Mouse (Mus musculus): ENCODE measurements around the gene Igf1.

Igf1 gene

DNA sequence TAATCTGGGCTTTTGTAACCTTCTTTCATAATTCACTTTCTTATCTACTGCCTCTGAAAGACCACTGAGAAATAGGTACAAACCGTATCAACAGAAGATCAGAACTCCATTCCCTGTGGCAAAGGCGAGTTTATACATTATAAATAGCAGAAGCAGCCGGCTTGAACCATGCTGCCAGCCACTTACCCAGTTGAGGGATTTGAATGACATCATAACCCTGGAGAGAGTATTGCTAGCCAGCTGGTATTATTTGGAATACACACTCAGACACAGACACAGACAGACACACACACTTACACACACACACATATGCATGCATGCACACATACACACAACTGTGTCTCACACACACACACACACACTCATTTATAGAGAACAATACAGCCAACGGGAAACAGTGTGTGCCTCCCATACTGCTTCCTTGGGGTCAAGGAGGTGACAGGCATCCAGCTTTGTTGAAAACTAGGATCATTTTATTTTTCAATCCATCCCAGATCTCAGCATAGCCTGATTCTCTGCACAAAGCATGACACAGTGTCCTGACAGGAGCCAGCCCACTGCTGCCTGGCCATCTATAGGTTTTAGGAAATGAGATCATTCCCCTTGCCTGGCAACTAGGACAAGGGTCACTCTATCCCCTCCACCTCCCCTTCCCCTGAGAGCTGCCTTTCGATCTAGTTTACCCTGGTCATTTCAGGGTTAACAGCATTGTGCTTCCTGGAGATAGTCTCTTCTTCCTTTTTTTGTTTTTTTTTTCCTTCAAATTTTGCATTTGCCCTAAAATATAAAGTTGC, at the start of gene Igf1:
Gene Igf1 (plus strand): TSS at position 253 of the 794 bp plus-strand sequence.
- DNase-seq (ENCODE audit: low spot score in 2 of 2), result no peak

DNA sequence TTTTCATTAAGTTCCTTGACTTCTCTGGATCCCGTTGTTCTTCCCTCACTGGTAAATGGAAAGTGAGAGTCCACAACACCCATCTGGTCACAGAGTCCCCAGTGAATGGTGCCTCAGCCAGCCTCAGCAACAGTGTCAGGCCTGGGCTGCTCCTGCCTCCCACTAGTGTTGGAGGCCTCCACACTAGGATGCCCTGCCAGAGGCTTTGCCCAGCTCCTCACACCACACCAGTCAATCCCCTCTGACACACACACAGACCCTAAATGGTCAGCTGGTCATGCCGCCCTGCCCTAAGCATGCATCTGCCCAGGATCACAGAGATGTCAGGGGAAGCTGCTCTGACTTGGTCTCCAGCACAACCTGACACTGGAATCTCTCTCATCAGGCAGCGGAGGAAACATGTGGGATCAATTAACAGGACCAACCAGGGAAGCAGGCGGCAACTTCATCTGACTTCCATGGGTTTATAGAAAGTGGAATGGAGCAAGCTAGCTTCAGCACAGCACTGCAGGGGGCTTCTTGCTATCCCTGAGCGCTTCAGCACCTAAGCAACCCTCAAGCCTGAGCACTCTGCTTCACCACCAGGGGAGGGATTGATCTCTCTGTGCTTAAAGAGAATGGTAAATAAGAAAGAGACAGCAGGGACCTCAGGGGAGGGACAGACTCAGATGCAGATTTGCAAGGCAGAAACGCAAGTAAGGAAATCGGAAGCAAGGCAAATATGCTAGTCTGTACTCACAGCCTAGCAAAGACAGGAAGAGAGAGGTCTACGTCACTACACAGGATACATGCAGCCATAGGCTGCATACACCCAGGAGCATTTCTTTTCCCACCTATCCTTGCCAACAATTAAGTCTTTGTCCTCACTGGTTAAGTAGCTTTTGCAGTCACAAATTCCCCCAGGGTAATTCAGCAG, 45.6 kb upstream of the Igf1 start:
- no peak for DNase-seq (ENCODE audit: low spot score in 2 of 2)

DNA sequence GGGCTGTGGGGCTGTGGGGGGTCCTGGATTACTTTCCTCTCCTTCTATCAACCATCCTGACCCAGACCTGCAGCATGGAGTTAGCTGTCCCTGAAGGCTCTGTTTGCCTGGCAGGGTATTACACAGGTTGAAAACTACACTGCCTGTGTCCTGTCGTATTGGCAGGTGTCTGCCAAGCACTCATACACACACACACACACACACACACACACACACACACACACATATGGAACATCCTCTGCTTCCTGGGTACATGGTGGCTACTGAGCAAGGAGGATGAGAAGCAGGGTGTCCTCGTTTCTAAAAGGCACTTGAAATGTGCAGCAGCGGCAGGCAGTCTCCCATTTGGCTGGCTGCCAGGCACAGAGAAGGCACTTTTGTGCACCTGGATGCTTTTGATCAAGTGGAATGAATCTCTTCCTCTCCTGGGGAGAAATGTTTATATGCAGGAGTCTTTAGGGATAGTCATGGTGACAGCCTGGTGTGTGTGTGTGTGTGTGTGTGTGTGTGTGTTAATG, 44.9 kb upstream of the Igf1 start:
- peak in 1 of 2 experiments; percentile 14 for DNase-seq (ENCODE audit: low spot score in 2 of 2)

DNA sequence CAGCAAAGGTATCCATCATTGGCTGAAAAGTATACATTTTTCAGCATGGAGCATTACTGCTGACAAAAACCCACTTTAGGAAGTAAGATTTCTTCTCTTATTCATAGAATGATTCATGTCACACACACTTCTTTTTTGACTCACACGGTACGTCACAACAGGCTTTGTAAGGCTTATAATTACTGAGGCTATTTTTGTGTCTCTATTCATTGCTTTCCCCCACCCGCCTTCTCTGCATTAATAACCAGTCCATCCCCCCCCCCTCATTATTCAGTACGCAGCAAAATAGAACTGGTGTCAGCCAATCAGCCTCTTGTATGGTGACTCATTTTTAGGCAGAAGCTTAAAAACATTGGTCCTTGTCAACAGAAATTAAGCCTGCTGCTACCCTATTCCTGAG, 41.2 kb upstream of the Igf1 start:
- DNase-seq (ENCODE audit: low spot score in 2 of 2), result peak in 1 of 2 experiments; percentile 4

DNA sequence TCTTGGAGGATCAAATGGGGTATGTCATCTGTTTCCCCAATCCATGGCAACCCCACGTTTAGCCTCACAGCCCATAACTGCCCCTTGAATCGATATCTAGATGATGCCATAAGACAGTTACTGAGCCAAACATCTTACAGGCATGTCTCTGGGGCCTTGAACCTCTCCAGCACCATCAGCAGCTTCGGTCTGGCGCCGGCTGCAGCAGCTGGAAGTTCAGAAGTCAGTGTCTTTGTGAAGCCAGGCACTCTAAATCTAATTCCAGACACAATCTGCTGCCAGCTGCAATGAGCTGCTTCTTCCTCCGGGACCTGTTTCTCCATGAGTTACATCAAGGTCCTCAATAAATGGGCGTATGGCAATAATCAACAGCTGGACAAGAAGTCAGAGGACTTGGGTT, 40.3 kb upstream of the Igf1 start:
- DNase-seq (ENCODE audit: low spot score in 2 of 2), result no peak

DNA sequence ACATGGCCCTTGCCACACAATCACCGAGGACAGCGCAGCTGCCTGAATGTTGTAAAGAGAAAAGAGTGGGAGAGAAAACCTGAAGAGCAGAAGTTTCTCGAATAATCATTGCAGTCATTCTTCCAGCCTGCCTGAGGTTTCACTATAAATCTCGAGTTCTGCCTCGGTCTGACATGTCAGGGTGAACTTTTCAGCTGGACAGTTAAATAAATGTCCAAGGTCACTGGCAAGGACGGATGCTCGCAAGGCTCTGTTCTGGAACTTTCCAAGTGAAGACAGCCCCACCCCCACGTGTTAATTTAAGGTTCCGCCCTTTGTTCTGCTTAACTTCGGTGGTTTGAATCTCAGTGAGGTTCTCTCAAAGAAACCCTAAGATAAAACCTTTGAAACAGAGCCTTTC, 36.2 kb upstream of the Igf1 start:
- DNase-seq (ENCODE audit: low spot score in 2 of 2), result no peak

DNA sequence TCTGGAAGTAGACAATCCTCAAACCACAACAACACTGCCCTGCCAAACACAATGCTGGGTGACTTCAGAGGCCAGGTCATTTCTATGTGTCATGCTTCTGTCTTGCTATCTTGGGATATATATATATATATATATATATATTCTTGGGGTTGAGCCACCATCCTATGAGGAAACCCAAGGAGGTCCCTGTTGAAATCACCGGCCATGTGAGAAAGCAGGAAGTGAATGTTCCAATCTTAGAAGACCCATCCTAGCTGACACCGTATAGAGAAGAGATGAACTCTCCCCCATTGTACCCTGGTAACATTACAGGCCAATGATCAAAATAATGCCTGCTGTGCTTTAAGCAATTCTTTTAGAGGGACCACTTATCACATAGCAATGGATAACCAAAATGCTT, 28.1 kb upstream of the Igf1 start:
- DNase-seq (ENCODE audit: low spot score in 2 of 2), result no peak

DNA sequence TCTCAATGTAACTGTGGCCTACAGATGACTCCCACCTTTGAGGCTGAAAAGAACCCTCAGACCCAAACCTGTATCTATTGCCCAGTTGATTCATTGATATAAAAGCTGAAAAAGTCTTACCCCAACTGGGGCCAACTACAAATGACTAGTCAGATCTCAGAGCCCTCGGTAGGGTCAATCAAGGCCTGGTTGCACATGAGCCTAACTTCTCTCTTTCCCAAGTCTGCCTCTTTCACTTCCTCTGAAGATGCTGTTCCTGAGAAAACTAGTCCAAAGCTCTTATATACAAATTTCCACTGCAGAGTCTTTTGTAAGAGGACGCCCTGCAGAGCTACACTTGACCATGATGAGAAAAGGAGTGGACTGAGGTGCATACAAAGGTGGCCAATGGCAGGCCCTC, 27.4 kb upstream of the Igf1 start:
- no peak for DNase-seq (ENCODE audit: low spot score in 2 of 2)

DNA sequence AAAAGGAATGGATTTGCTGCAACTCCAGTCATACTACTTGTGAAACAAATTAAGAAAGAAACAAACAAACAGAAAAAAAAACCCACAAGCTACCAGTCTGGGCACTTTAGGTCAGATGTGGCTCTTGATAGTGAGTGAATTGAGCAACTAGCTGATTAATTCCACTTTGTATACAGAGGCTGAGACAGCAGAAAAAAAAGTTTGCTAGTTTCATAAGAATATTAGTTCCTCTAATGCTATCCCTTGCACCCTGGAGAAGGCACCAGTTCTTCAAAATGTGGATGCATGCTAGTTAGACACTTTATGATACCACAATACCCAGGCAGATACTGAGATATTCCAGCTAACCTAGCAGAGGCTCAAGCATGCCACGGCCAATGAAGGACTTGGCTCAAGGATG, 26.0 kb upstream of the Igf1 start:
- DNase-seq (ENCODE audit: low spot score in 2 of 2), result no peak

DNA sequence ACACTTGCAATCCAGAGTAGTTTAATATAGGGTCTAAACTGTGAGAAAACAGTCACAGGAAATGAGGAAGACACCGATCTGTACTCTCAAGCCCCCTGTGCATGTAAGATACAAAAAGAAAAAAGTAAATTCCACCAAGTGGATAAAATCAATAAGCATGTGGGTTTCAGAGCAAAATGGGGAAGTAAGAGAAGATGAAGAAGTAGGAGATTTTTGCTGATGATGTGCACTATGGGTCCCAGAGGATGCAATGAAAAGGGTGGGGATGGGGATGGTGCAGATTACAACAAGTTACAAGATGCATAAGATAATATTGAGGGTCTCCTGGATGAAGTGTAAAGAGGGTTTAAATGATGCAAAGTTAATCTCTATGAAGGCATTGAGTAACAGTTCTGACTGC, 18.6 kb upstream of the Igf1 start:
- no peak for DNase-seq (ENCODE audit: low spot score in 2 of 2)

DNA sequence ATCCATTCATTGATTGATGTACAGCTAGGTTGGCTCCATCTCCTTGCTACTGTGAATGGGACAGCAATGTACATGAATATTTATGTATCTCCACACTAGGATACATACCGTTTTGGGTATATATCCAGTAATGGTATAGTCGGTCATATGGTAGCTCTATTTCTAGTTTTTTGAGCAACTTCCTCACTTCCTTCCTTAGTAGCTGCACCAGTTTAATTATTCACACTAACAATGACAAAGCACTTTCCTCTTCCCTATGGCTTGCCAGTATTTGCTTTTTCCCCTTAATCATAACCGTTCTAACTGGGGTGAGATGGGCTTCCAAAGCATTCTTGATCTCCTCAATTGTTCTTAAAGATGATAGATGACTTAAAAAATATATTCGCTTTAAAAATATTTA, 15.6 kb upstream of the Igf1 start:
- no peak for DNase-seq (ENCODE audit: low spot score in 2 of 2)

DNA sequence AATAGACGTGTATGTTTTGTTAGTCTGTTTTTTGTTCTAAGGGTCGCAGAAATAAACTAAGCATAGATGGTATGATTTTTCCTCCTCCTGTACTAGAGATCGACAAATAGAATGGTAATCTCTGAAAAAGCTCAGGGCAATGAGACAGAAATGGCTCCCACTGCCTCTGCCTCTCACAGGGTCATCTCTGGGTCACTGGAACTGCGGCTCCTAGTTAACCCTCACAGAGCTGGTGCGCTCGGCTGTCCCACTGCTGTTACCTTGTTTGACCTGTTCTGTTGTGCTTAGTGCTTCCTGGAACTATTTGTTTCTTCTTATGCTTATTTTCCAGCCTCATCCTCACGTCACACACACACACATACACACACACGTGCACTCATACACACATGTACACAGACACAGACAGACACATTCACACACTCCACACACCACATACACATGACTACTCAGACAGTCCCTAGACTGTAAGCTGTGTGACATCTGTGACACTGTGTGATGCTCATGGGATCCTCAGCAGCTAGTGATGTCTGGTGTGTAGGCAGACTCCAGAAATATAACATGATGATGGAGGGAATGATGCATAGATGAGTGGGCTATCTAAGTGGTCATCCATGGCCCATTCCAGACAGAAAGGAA, 13.0 kb upstream of the Igf1 start:
- DNase-seq (ENCODE audit: low spot score in 2 of 2), result no peak

DNA sequence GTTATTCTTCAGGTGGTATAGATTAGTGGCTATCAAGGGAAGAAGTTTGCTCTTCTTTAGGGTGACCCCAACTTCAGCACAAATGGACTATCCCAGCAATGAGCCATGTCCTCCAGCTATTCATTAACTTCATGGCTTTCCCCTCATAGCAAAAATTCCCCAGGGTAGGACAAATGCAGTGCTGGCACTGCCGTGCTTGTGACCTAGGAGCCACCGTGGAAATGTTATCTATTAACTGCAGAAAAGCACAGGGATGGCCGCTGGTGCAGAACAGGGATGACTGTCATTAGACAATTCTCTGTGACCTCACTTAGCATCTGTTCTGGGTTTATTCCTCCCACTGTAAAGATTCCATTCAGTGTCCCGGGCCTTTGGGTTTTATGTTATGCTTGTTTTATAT, 10.2 kb upstream of the Igf1 start:
- DNase-seq (ENCODE audit: low spot score in 2 of 2), result no peak

DNA sequence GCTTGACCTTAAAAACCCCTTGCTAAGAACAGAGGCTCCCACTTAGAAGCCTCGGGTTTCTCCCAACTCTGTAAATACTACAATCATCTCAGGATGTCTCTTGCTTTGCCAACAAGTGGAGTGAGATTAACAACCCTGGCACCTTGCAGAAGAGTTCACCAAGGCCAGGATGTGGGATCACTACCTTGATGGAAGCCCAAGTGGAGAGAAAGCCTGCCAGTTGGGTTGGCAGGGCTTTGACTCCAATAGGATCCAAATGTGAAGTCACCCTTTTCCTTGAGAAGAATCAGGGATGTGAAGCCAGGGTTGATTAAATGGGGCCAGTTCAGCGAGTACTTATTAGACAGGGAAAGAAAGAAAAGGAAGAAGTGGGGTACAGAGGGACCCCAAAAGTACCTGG, 9.6 kb upstream of the Igf1 start:
- no peak for DNase-seq (ENCODE audit: low spot score in 2 of 2)

DNA sequence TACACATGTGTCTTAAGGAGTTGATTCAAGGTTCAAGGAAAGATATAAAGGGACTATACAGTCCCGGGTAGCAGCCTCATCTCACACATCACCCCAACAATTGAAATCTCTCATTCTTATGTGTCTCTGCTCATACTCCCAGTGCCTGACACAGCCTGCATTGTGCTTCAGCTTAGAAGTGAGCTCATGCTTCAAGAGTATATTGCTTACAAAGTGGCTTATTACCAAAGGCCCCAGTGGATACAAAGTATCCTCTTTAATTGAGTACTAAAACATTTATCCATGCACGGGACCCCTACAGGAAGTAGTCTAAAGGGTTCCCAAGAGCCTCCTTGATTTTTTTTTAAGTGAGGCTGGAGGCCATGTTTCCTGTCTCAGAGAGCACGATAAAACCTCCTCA, 6.6 kb upstream of the Igf1 start:
- DNase-seq (ENCODE audit: low spot score in 2 of 2), result no peak

DNA sequence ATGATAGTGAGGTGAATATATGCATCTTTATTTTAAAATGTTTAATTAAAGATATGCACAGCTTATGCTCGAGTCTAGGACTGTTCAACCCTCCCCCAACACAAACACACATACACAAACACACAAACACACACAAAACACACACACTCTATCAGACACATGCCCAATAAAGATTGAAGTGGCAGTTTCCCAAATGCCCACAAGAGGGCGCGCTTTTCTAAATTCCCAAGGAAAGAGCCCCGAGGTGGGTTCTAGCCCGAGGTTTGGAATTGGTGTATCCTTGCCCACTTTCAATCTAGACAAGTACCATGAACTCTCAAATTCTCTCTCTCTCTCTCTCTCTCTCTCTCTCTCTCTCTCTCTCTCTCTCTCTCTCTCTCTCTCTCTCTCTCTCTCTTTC, 3.7 kb upstream of the Igf1 start:
- DNase-seq (ENCODE audit: low spot score in 2 of 2), result peak in 1 of 2 experiments; percentile 15

DNA sequence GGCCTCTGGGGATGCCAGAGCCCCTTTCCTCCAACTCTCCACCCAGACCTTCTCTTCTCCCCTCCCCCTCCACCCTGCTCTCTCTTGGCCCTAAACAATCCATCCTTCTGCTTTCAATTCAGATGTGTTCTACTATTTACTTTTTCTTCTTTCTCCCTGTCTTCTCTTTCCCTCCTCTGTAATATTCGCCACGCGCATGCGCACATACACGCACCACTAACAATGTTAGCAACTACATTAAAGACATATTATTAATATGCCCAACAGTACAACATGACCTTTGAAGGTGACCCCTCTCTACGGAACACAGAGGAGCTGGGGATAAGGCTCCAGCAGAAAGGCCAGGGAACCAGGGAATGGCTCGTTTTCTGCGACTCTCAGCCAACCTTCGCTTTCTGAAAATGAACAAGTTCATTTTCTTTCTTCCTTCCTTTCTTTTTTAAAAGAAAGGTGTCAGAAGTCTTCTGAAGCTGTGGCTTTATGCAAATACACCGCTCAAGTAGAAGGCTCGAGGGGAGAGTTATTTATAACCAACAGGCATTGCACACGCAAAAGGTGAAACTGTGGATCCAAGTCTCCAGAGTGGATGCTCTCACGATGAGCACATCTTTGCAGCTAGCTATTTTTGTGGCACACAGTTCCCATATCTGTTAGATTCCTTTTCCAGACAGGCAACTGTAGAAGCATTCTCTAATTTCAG, 2.5 kb upstream of the Igf1 start:
- DNase-seq (ENCODE audit: low spot score in 2 of 2), result no peak

DNA sequence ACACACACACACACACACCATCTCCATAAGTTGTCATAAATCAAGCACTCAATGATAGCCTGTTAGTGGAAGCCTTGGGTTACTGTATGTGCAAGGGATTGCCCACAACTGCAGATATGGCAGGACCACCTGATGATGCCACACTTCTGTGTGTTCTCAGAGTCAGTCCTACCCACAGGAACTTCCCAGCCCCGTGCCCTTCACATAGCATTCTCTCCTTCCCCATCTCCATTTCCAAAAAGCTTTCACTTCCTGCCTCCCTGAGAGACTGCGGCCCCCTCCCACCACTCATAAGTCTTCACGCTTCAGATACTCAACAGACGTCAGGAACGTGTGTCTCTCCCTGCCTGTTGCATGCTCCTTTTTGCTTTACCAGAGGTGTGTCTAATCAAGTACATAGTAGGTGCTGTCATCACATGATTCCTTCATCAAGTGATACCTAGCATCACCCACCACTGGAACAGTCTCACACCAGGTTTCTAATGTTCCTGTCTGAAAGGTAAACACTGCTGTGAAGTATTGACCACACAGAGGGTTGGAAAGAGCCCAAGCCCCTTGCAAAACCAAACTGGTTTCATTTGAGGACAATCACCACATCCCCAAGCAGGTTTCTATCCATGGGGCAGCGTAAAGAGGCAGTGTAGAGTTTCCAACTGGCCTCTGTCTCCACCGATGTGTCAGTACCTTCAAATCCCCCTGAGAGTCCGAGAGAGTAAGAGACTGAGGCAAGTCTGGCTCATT, 680 bp upstream of the Igf1 start:
- DNase-seq (ENCODE audit: low spot score in 2 of 2), result no peak

DNA sequence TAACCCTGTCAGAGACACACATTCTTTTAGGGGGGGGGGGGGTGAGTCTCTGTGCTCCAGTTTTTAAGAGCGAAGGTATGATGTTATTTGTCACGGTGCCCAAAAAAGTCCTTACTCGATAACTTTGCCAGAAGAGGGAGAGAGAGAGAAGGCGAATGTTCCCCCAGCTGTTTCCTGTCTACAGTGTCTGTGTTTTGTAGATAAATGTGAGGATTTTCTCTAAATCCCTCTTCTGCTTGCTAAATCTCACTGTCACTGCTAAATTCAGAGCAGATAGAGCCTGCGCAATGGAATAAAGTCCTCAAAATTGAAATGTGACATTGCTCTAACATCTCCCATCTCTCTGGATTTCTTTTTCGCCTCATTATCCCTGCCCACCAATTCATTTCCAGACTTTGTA, 874 bp downstream of the Igf1 start:
- DNase-seq (ENCODE audit: low spot score in 2 of 2), result peak in 1 of 2 experiments; percentile 13

DNA sequence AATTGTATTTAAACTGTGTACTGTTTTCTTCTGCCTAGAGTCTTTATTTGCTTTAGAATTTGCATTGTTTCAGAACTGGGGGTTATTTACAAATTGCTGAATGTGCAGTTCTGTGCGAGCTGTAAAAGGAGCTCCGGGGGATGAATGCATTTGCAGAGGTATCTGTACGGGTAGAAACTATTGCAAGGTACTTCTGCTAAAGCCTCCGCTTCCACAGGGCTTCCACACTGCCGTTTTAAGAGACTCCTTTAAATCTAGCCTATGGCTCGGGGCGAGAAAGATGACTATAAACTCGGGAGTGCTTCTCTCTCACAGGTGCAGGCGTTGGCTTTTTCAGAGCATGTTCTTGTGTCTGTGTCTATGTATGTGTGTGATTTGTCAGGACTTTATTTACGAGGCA, 1.4 kb downstream of the Igf1 start:
- no peak for DNase-seq (ENCODE audit: low spot score in 2 of 2)

Data from right cerebral cortex, postnatal 36 days (tissue).